Mouse (Mus musculus) midbrain, embryonic 11.5 days (tissue): ENCODE data around the gene Dmrtc2. TPM values are rescaled to one million over a fixed set of nuclear protein-coding genes. Genes with fewer than 3 reads are reported as not detected.
A peak's percentile ranks its signal among the peaks of the same experiment; 100 is the strongest.
"Not testable (repeated sequence)": the region's sequence is repeated elsewhere in the genome, so short reads cannot be mapped to it uniquely, and the experiment has no call there.

Source experiments
- ATAC-seq: fragments of 200-750 bp; cut with Nextera tagmentation; 2 replicates; pipeline ENCODE4 v1.8.0; 2017; ENCODE audit warnings: moderate TSS enrichment, moderate library complexity; ENCODE audit not compliant: low FRiP score
- DNase-seq: peaks from one replicate; pipeline ENCODE4 v3.0.0; 2015; ENCODE audit warnings: low spot score; ENCODE audit errors: missing footprints
- H3K27ac ChIP-seq: fragments of 300-500 bp; sonication (generic); 2 replicates; pipeline ENCODE4 v1.5.1; 2014; ENCODE audit warnings: low read depth, low read length
- H3K27me3 ChIP-seq: fragments of 300-500 bp; sonication (generic); 2 replicates; pipeline ENCODE4 v1.6.1; 2014; ENCODE audit warnings: mild to moderate bottlenecking, low read length, moderate library complexity, mixed read lengths; ENCODE audit not compliant: control insufficient read depth, insufficient read depth
- H3K36me3 ChIP-seq: fragments of 300-500 bp; sonication (generic); 2 replicates; pipeline ENCODE4 v1.6.1; 2014; ENCODE audit warnings: mild to moderate bottlenecking, low read length, moderate library complexity, mixed read lengths; ENCODE audit not compliant: control insufficient read depth, insufficient read depth
- H3K4me1 ChIP-seq: fragments of 300-500 bp; sonication (generic); 2 replicates; pipeline ENCODE4 v1.6.1; 2014; ENCODE audit warnings: low read length; ENCODE audit not compliant: control insufficient read depth, insufficient read depth
- H3K4me2 ChIP-seq: fragments of 300-500 bp; sonication (generic); 2 replicates; pipeline ENCODE4 v1.6.1; 2014; ENCODE audit warnings: mild to moderate bottlenecking, moderate library complexity
- H3K4me3 ChIP-seq: fragments of 300-500 bp; sonication (generic); 2 replicates; pipeline ENCODE4 v1.5.1; 2014; ENCODE audit warnings: low read depth, low read length
- H3K9ac ChIP-seq: fragments of 300-500 bp; sonication (generic); 2 replicates; pipeline ENCODE4 v1.6.1; 2014; ENCODE audit warnings: low read length
- H3K9me3 ChIP-seq: fragments of 300-500 bp; sonication (generic); 2 replicates; pipeline ENCODE4 v1.6.1; 2016; ENCODE audit warnings: low read length; ENCODE audit not compliant: control insufficient read depth
- WGBS: fragments of 180-500 bp; shearing (Covaris S2); extraction: QIAGEN DNeasy Blood & Tissue Kit; methylation state at CpG from one replicate; pipeline ENCODE4 v1.1.7; 2014; 5-methylcytosine and 5-hydroxymethylcytosine counted together
- polyA plus RNA-seq: library from polyadenylated mRNA; unstranded; fragments of >200 nt; fragmentation: Nextera tagmentation; extraction: Ambion mirVana; gene quantifications from 2 replicates; pipeline ENCODE4 v1.2.1, GENCODE M21; 2014

Gene Dmrtc2
- polyA plus RNA-seq, 1 experiment from 2014 or later = not detected

- H3K27me3 ChIP-seq = no peaks in the 10 kb centered on the region
- H3K36me3 ChIP-seq = no peaks in the 10 kb centered on the region
- 8% methylated on average over 6 of the region's 6 CpGs for WGBS
- no peak overlapping the region for H3K4me3 ChIP-seq
- H3K4me2 ChIP-seq = no peak overlapping the region
- no peaks in the 10 kb centered on the region for H3K4me1 ChIP-seq
- ATAC-seq (peak; percentile 58), DNase-seq (peak; percentile 88)
- H3K9ac ChIP-seq = no peak overlapping the region
- H3K27ac ChIP-seq = no peak overlapping the region
- no peaks in the 10 kb centered on the region for H3K9me3 ChIP-seq
These were observed 24.1 kb upstream of the Dmrtc2 start for GRCm38 (mm10) chr7:24845713-24846112.

GRCm38 (mm10) chr7:24846576-24846975, 23.3 kb upstream of the Dmrtc2 start:
- H3K36me3 ChIP-seq, H3K4me3 ChIP-seq, H3K27me3 ChIP-seq, ATAC-seq, H3K4me1 ChIP-seq, H3K9me3 ChIP-seq, H3K27ac ChIP-seq, H3K4me2 ChIP-seq, H3K9ac ChIP-seq, DNase-seq: not testable (repeated sequence)
- 40% methylated on average over 2 of the region's 2 CpGs for WGBS

- no peak overlapping the region for H3K27ac ChIP-seq
- H3K9ac ChIP-seq = no peak overlapping the region
- no peak for ATAC-seq
These were observed 19.7 kb upstream of the Dmrtc2 start for GRCm38 (mm10) chr7:24850162-24850561.

GRCm38 (mm10) chr7:24850899-24851303, 19.0 kb upstream of the Dmrtc2 start:
- 38% methylated on average over 6 of the region's 6 CpGs for WGBS
- no peak for DNase-seq

More at GRCm38 (mm10) chr7:24850162-24850561, 19.7 kb upstream of the Dmrtc2 start:
- Histone ChIP-seq H3K27me3 (no peaks in the 10 kb centered on the region), H3K9me3 (no peaks in the 10 kb centered on the region), H3K4me2 (no peak overlapping the region), H3K4me3 (no peak overlapping the region), H3K36me3 (no peaks in the 10 kb centered on the region), H3K4me1 (no peaks in the 10 kb centered on the region)
- whole genome bisulfite sequencing = 39% methylated on average over 5 of the region's 5 CpGs
- DNase-seq = no peak

GRCm38 (mm10) chr7:24851596-24852325, 18.1 kb upstream of the Dmrtc2 start:
- Histone ChIP-seq H3K9me3 (no peaks in the 10 kb centered on the region), H3K27ac (no peak overlapping the region), H3K4me1 (no peaks in the 10 kb centered on the region), H3K36me3 (no peaks in the 10 kb centered on the region), H3K9ac (no peak overlapping the region), H3K27me3 (no peaks in the 10 kb centered on the region), H3K4me2 (no peak overlapping the region), H3K4me3 (no peak overlapping the region)
- 92% methylated on average over 5 of the region's 5 CpGs for WGBS
- DNase-seq (no peak), ATAC-seq (no peak)

More at GRCm38 (mm10) chr7:24850899-24851303, 19.0 kb upstream of the Dmrtc2 start:
- no peak overlapping the region for H3K4me3 ChIP-seq
- H3K4me2 ChIP-seq = no peak overlapping the region
- H3K4me1 ChIP-seq = no peaks in the 10 kb centered on the region
- no peak overlapping the region for H3K27ac ChIP-seq
- no peaks in the 10 kb centered on the region for H3K9me3 ChIP-seq
- no peaks in the 10 kb centered on the region for H3K36me3 ChIP-seq
- no peak overlapping the region for H3K9ac ChIP-seq
- H3K27me3 ChIP-seq = no peaks in the 10 kb centered on the region
- ATAC-seq = peak; percentile 16; the same call in 1 of the 2 replicates

GRCm38 (mm10) chr7:24852557-24853232, 17.2 kb upstream of the Dmrtc2 start:
- Histone ChIP-seq H3K27me3 (no peaks in the 10 kb centered on the region), H3K4me3 (no peak overlapping the region), H3K4me2 (no peak overlapping the region), H3K9me3 (no peaks in the 10 kb centered on the region), H3K27ac (no peak overlapping the region), H3K4me1 (no peaks in the 10 kb centered on the region), H3K9ac (no peak overlapping the region), H3K36me3 (no peaks in the 10 kb centered on the region)
- 79% methylated on average over 8 of the region's 8 CpGs for WGBS
- DNase-seq = no peak
- 0 out of 2 replicates have a peak, but pooled peaks have one; percentile 35 for ATAC-seq

GRCm38 (mm10) chr7:24853233-24853563, 16.7 kb upstream of the Dmrtc2 start:
- Histone ChIP-seq H3K27me3 (no peaks in the 10 kb centered on the region), H3K4me2 (no peak overlapping the region), H3K9ac (no peak overlapping the region), H3K27ac (no peak overlapping the region), H3K9me3 (no peaks in the 10 kb centered on the region), H3K4me3 (no peak overlapping the region), H3K4me1 (no peaks in the 10 kb centered on the region), H3K36me3 (no peaks in the 10 kb centered on the region)
- no peak for DNase-seq
- ATAC-seq = no peak

- Histone ChIP-seq H3K36me3 (no peaks in the 10 kb centered on the region), H3K4me1 (no peaks in the 10 kb centered on the region), H3K9me3 (no peaks in the 10 kb centered on the region), H3K27me3 (no peaks in the 10 kb centered on the region), H3K9ac (peak overlapping the region; percentile 18; the same call in 1 of the 2 replicates), H3K4me2 (no peak overlapping the region), H3K4me3 (no peak overlapping the region), H3K27ac (no peak overlapping the region)
- WGBS = 56% methylated on average over 7 of the region's 7 CpGs
- DNase-seq = no peak
- no peak for ATAC-seq
These were observed 16.2 kb upstream of the Dmrtc2 start for GRCm38 (mm10) chr7:24853695-24854094.

GRCm38 (mm10) chr7:24856460-24857120, 13.3 kb upstream of the Dmrtc2 start:
- Histone ChIP-seq H3K27ac (no peak overlapping the region), H3K36me3 (no peaks in the 10 kb centered on the region)
- WGBS = 31% methylated on average over 6 of the region's 6 CpGs

More at GRCm38 (mm10) chr7:24856460-24857120, 13.3 kb upstream of the Dmrtc2 start:
- H3K9ac ChIP-seq = no peak overlapping the region
- ATAC-seq (no peak), DNase-seq (no peak)
- no peaks in the 10 kb centered on the region for H3K4me1 ChIP-seq
- no peaks in the 10 kb centered on the region for H3K9me3 ChIP-seq
- no peak overlapping the region for H3K4me2 ChIP-seq
- no peaks in the 10 kb centered on the region for H3K27me3 ChIP-seq
- H3K4me3 ChIP-seq = no peak overlapping the region
